Mouse (Mus musculus) WW6 (cell line): Measurements from ENCODE around the gene Cyp24a1.

Source experiments
- DNase-seq: peaks from one replicate; pipeline ENCODE4 v3.0.0-alpha.2; 2013; ENCODE audit warnings: low read depth, low spot score

Gene Cyp24a1

GRCm38 (mm10) chr2:170497091-170497566 is at the start of gene Cyp24a1:
Cyp24a1 (minus strand) TSS chr2:170497145.
- no peak for DNase-seq

GRCm38 (mm10) chr2:170545745-170546144 is 48.8 kb upstream of the Cyp24a1 start:
- no peak for DNase-seq

- no peak for DNase-seq
These were observed 48.0 kb upstream of the Cyp24a1 start for GRCm38 (mm10) chr2:170544950-170545349.

- DNase-seq, result no peak
These were observed 47.2 kb upstream of the Cyp24a1 start for GRCm38 (mm10) chr2:170544159-170544558.

GRCm38 (mm10) chr2:170543625-170544024 is 46.7 kb upstream of the Cyp24a1 start:
- no peak for DNase-seq

GRCm38 (mm10) chr2:170539211-170539610 is 42.3 kb upstream of the Cyp24a1 start:
- no peak for DNase-seq

- DNase-seq, result no peak
These were observed 38.9 kb upstream of the Cyp24a1 start for GRCm38 (mm10) chr2:170535841-170536240.

GRCm38 (mm10) chr2:170534803-170535174 is 37.8 kb upstream of the Cyp24a1 start:
- no peak for DNase-seq

GRCm38 (mm10) chr2:170534116-170534802 is 37.3 kb upstream of the Cyp24a1 start:
- no peak for DNase-seq

- DNase-seq, result no peak
These were observed 33.3 kb upstream of the Cyp24a1 start for GRCm38 (mm10) chr2:170530256-170530655.

GRCm38 (mm10) chr2:170529766-170530165 is 32.8 kb upstream of the Cyp24a1 start:
- DNase-seq, result no peak

- no peak for DNase-seq
These were observed 31.1 kb upstream of the Cyp24a1 start for GRCm38 (mm10) chr2:170528061-170528460.

GRCm38 (mm10) chr2:170526513-170526912 is 29.6 kb upstream of the Cyp24a1 start:
- DNase-seq, result no peak

GRCm38 (mm10) chr2:170520321-170520971 is 23.5 kb upstream of the Cyp24a1 start:
- DNase-seq, result no peak

GRCm38 (mm10) chr2:170513756-170514155 is 16.8 kb upstream of the Cyp24a1 start:
- DNase-seq, result no peak

- peak; percentile 63 for DNase-seq
These were observed 14.3 kb upstream of the Cyp24a1 start for GRCm38 (mm10) chr2:170511073-170511891.

GRCm38 (mm10) chr2:170508821-170509220 is 11.9 kb upstream of the Cyp24a1 start:
- DNase-seq, result no peak

- DNase-seq, result no peak
These were observed 10.8 kb upstream of the Cyp24a1 start for GRCm38 (mm10) chr2:170507734-170508133.

- no peak for DNase-seq
These were observed 7.0 kb upstream of the Cyp24a1 start for GRCm38 (mm10) chr2:170503983-170504382.

- DNase-seq, result no peak
These were observed 6.4 kb upstream of the Cyp24a1 start for GRCm38 (mm10) chr2:170503343-170503742.

- no peak for DNase-seq
These were observed 1.1 kb upstream of the Cyp24a1 start for GRCm38 (mm10) chr2:170498011-170498410.
